Mouse (Mus musculus) CH12.LX (cell line): ENCODE data around the gene Mtfr2. TPM values are rescaled to one million over a fixed set of nuclear protein-coding genes. Genes with fewer than 3 reads are reported as not detected.

ENCODE experiments used
- DNase-seq: peaks from one replicate; pipeline ENCODE4 v3.0.0-alpha.2; 2013; ENCODE audit errors: extremely low read depth
- H3K27ac ChIP-seq: 2 replicates; pipeline ENCODE4 v1.5.1; 2012; ENCODE audit warnings: low read depth, mild to moderate bottlenecking, control low read depth, moderate library complexity; ENCODE audit not compliant: insufficient read depth
- H3K27me3 ChIP-seq: replicated peaks from 2 replicates; pipeline ENCODE3; 2012; ENCODE audit warnings: inconsistent platforms
- H3K36me3 ChIP-seq, 2 experiments: replicated peaks in 1 of 2; 2 replicates each; pipeline versions ENCODE3 to v1.6.1; 2012; ENCODE audit warnings: inconsistent platforms in 1 of 2, low read length in 1 of 2, mild to moderate bottlenecking in 1 of 2, mixed read lengths in 1 of 2, moderate library complexity in 1 of 2; ENCODE audit not compliant: control insufficient read depth in 1 of 2, insufficient read depth in 1 of 2
- H3K4me1 ChIP-seq, 2 experiments: 2 replicates each; pipeline ENCODE4 v1.6.1; 2012; ENCODE audit warnings: inconsistent platforms in 1 of 2, moderate library complexity in 1 of 2; ENCODE audit not compliant: insufficient read depth in 2 of 2, control insufficient read depth in 1 of 2
- H3K4me2 ChIP-seq: 2 replicates; pipeline ENCODE4 v1.6.1; 2012; ENCODE audit warnings: low read depth, mild to moderate bottlenecking, control low read depth; ENCODE audit not compliant: poor library complexity, insufficient read depth, severe bottlenecking
- H3K4me3 ChIP-seq, 3 experiments: fragments of 150-350 bp in 1 of 3; sonication (generic) in 1 of 3; replicated peaks in 1 of 3; 2 replicates each; pipeline versions ENCODE3 to v1.5.1; 2011 to 2012; ENCODE audit warnings: low read depth in 2 of 3, low read length in 2 of 3, mild to moderate bottlenecking in 2 of 3, moderate library complexity in 2 of 3, control low read depth in 1 of 3, improper control_type of control experiment in 1 of 3, inconsistent platforms in 1 of 3, mixed read lengths in 1 of 3; ENCODE audit not compliant: poor library complexity in 1 of 3
- H3K79me2 ChIP-seq: replicated peaks from 2 replicates; pipeline ENCODE4 v1.6.1; 2012; ENCODE audit warnings: mild to moderate bottlenecking, moderate library complexity; ENCODE audit not compliant: control insufficient read depth, poor library complexity, insufficient read depth, severe bottlenecking; ENCODE audit errors: extremely low read depth
- H3K9ac ChIP-seq: 2 replicates; pipeline ENCODE4 v1.6.1; 2012; ENCODE audit warnings: low read depth, mild to moderate bottlenecking, control low read depth, moderate library complexity; ENCODE audit not compliant: insufficient read depth
- H3K9me3 ChIP-seq: replicated peaks from 2 replicates; pipeline ENCODE3; 2012; ENCODE audit warnings: low read length, inconsistent platforms, mixed read lengths
- BHLHE40 ChIP-seq: IDR thresholded peaks from 2 replicates; pipeline ENCODE4 v1.6.1; 2011; ENCODE audit warnings: mild to moderate bottlenecking, low read depth, low read length, improper control_type of control experiment
- CTCF ChIP-seq, 2 experiments: IDR thresholded peaks in 1 of 2; conservative IDR thresholded peaks in 1 of 2; 2 replicates each; pipeline ENCODE4 v1.5.1; 2011 to 2012; ENCODE audit warnings: low read depth in 2 of 2, low read length in 2 of 2, improper control_type of control experiment in 1 of 2, inconsistent platforms in 1 of 2, mild to moderate bottlenecking in 1 of 2, moderate library complexity in 1 of 2
- ELF1 ChIP-seq: IDR thresholded peaks from 2 replicates; pipeline ENCODE4 v1.6.1; 2014; ENCODE audit warnings: low read depth, mild to moderate bottlenecking, inconsistent platforms, low read length, improper control_type of control experiment
- GABPA ChIP-seq: IDR thresholded peaks from 2 replicates; pipeline ENCODE4 v1.6.1; 2012; ENCODE audit warnings: low read depth, low read length, improper control_type of control experiment, inconsistent platforms; ENCODE audit not compliant: insufficient replicate concordance
- HCFC1 ChIP-seq: IDR thresholded peaks from 2 replicates; pipeline ENCODE4 v1.6.1; 2012; ENCODE audit warnings: low read depth, mild to moderate bottlenecking, inconsistent platforms, low read length, improper control_type of control experiment
- IRF4 ChIP-seq: IDR thresholded peaks from 2 replicates; pipeline ENCODE4 v1.6.1; 2014; ENCODE audit warnings: low read depth, mild to moderate bottlenecking, inconsistent platforms, low read length, improper control_type of control experiment
- JUND ChIP-seq: conservative IDR thresholded peaks from 2 replicates; pipeline ENCODE4 v1.6.1; 2011; ENCODE audit warnings: low read depth, low read length, improper control_type of control experiment
- MAX ChIP-seq: IDR thresholded peaks from 2 replicates; pipeline ENCODE4 v1.6.1; 2011; ENCODE audit warnings: low read length, improper control_type of control experiment
- MAZ ChIP-seq: IDR thresholded peaks from 2 replicates; pipeline ENCODE4 v1.6.1; 2012; ENCODE audit warnings: low read depth, mild to moderate bottlenecking, inconsistent platforms, low read length, improper control_type of control experiment, moderate library complexity
- MXI1 ChIP-seq: IDR thresholded peaks from 2 replicates; pipeline ENCODE4 v1.6.1; 2011; ENCODE audit warnings: mild to moderate bottlenecking, low read depth, low read length, improper control_type of control experiment
- NELFE ChIP-seq: IDR thresholded peaks from 2 replicates; pipeline ENCODE4 v1.6.1; 2011; ENCODE audit warnings: low read depth, low read length, improper control_type of control experiment
- NRF1 ChIP-seq: IDR thresholded peaks from 2 replicates; pipeline ENCODE4 v1.6.1; 2014; ENCODE audit warnings: low read depth, mild to moderate bottlenecking, inconsistent platforms, low read length, improper control_type of control experiment, moderate library complexity
- POLR2AphosphoS2 ChIP-seq: IDR thresholded peaks from 2 replicates; pipeline ENCODE4 v1.6.1; 2011; ENCODE audit warnings: low read depth, low read length, improper control_type of control experiment
- RCOR1 ChIP-seq: conservative IDR thresholded peaks from 2 replicates; pipeline ENCODE4 v1.6.1; 2012; ENCODE audit warnings: low read depth, mild to moderate bottlenecking, inconsistent platforms, low read length, improper control_type of control experiment
- TBP ChIP-seq: conservative IDR thresholded peaks from 2 replicates; pipeline ENCODE4 v1.6.1; 2011; ENCODE audit warnings: low read depth, low read length, improper control_type of control experiment
- USF1 ChIP-seq: IDR thresholded peaks from 2 replicates; pipeline ENCODE4 v1.6.1; 2014; ENCODE audit warnings: low read depth, mild to moderate bottlenecking, inconsistent platforms, low read length, improper control_type of control experiment
- ZMIZ1 ChIP-seq: IDR thresholded peaks from 2 replicates; pipeline ENCODE4 v1.6.1; 2012; ENCODE audit warnings: low read depth, mild to moderate bottlenecking, inconsistent platforms, low read length, improper control_type of control experiment
- dilution Hi-C: fragments of 300-500 bp; cut with MboI; formaldehyde crosslinking; loops from 2 replicates; pipeline ENCODE4 v1.14.3; 2020; ENCODE audit warnings: low sequenced_read_pairs; ENCODE audit not compliant: extremely low pct_unique_long_range_greater_than_20kb, extremely low pct_ligation_motif_present
- in situ Hi-C: fragments of 300-500 bp; cut with MboI; formaldehyde crosslinking; loops from 3 replicates; pipeline ENCODE4 v1.14.3; 2019; ENCODE audit warnings: low sequenced_read_pairs, low pct_ligation_motif_present, low pct_unique_long_range_greater_than_20kb, mixed read lengths
- polyA plus RNA-seq: library from polyadenylated mRNA; unstranded; fragments of >175 nt; gene quantifications from 2 replicates; pipeline ENCODE4 v1.2.1, GENCODE M21; 2012; ENCODE audit warnings: low read depth; ENCODE audit not compliant: insufficient read length
- total RNA-seq, 2 experiments: library from RNA; depleted of rRNA; stranded (reverse); fragments of 300-350 nt in 1 of 2; fragments of >200 nt in 1 of 2; gene quantifications; 2 replicates each; pipeline ENCODE4 v1.2.3; 2012 to 2014

Mtfr2 gene
- total and polyA plus RNA-seq, 3 experiments: 3.8 to 16.9 (median 4.0) TPM

DNA sequence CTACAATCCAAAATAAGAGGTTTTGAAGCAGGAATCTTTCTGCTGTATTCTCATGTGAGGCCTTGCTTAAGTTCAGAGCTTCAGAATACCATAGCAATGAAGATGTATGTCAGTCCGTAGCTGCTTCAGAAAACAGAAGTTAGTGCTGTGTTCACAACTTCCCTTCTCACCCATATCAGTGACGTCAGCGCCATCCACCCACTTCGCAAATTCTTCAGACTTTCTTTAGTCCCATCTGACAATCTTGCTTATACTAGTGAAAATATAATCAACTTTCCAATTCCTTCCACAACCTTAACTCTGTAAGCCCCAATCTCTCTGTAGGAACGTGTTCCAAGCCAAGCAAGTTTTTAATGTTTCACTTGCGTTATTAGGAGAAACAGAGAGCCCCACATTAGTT lies 50.7 kb downstream of the Mtfr2 start:
- H3K9ac ChIP-seq: peak overlapping the region; percentile 42; the same call in 1 of the 2 replicates
- no peak overlapping the region for H3K4me3 ChIP-seq
- H3K4me1 ChIP-seq: peaks cover 0 to 12% of the 10 kb centered on the region in 2 experiments; a peak in 2 of 4 replicates
- dilution Hi-C loops (no loop called here), in situ Hi-C loops (no loop called here)
- no peak overlapping the region for H3K27ac ChIP-seq
- H3K79me2 ChIP-seq: no peaks in the 10 kb centered on the region
- peak overlapping the region; percentile 79 for H3K4me2 ChIP-seq
- no peaks in the 10 kb centered on the region for H3K9me3 ChIP-seq
- H3K36me3 ChIP-seq: no peaks in the 10 kb centered on the region
- no peaks in the 10 kb centered on the region for H3K27me3 ChIP-seq
- no peak for TF ChIP-seq NRF1
- no peak for TF ChIP-seq NELFE
- no peak for TF ChIP-seq RCOR1
- TF ChIP-seq MAZ: no peak
- TF ChIP-seq HCFC1: no peak
- TF ChIP-seq CTCF (conservative IDR thresholded peaks at IDR 0.05 in 1 of 2, IDR thresholded peaks at IDR 0.05 in 1 of 2; ENCODE audit: low read depth in 2 of 2, low read length in 2 of 2): no peak
- no peak for TF ChIP-seq BHLHE40
- TF ChIP-seq ELF1: 0 out of 2 replicates have a peak, but pooled peaks have one; percentile 15
- no peak for TF ChIP-seq MXI1
- TF ChIP-seq JUND: peak; percentile 4; the same call in 1 of the 2 replicates
- DNase-seq: no peak

DNA sequence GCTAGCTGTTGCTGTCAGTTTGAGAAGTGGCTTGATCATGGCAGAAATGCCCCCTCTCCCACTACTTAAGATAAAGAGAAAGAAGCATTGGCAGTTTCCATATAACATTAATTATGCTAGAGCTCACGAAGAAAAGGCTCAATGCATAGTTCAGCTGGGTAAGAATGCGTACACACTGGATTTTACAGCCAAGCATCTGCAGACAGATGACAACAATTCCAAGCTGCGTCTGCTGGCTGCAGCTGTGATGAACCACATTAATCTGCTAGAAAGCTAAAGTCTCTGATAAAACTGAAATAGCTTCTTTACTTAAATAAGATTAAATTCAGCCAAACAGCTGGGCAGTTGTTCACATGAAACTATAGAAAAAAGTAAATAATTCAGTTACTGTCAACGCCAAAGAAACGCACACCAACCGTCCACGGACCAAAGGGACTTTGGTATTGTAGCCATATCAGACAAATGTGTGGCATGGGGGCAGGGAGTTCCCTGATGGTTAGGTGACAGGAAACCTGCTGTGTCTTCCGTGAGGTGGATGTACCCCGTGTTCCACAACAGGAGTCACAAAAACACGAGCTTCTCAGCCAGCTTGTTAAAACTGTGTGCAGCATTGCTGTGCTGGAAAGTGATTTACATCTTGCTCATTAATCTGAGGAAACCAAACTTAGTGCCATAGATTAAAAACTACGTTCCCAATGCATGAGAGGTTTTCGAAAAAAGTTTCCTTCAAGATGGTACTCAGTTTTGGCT lies 51.2 kb downstream of the Mtfr2 start:
- in situ Hi-C loops (no loop called here), dilution Hi-C loops (no loop called here)
- H3K9me3 ChIP-seq: no peaks in the 10 kb centered on the region
- H3K27ac ChIP-seq: no peak overlapping the region
- no peak for TF ChIP-seq GABPA
- 0 out of 2 replicates have a peak, but pooled peaks have one; percentile 5 for TF ChIP-seq ELF1
- peak overlapping the region; percentile 79; the same call in 1 of the 2 replicates for H3K4me2 ChIP-seq
- peaks cover 0 to 12% of the 10 kb centered on the region in 2 experiments; a peak in 2 of 4 replicates for H3K4me1 ChIP-seq
- DNase-seq: no peak
- no peaks in the 10 kb centered on the region for H3K36me3 ChIP-seq
- no peak overlapping the region for H3K4me3 ChIP-seq
- no peaks in the 10 kb centered on the region for H3K27me3 ChIP-seq
- H3K9ac ChIP-seq: peak overlapping the region; percentile 42; the same call in 1 of the 2 replicates
- H3K79me2 ChIP-seq: no peaks in the 10 kb centered on the region

DNA sequence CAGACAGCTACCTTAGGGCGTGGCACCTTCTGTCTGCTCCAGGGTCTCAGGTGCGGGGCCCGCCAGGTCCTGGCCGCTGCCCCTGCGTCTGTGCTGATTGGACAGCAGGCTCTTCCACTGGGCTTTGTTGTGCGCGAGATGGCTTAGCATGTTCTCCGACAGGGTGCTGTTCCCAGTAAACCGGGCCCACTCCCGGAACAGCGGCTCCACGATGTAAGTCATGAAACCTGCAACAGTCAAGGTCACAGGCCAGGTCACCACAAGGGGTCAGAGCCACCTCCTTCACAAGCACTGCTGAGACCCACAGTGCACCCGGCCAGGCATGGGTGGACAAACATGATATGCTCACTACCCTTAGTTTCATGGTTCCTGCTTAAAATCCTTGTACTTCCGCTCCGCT lies 52.8 kb downstream of the Mtfr2 start:
- H3K79me2 ChIP-seq: no peaks in the 10 kb centered on the region
- in situ Hi-C loops: no loop called here
- H3K9me3 ChIP-seq: no peaks in the 10 kb centered on the region
- peaks cover 0 to 11% of the 10 kb centered on the region in 2 experiments; a peak in 2 of 4 replicates for H3K4me1 ChIP-seq
- no peak overlapping the region for H3K4me3 ChIP-seq
- H3K9ac ChIP-seq: no peak overlapping the region
- H3K4me2 ChIP-seq: no peak overlapping the region
- no peak for TF ChIP-seq NRF1
- no peak for TF ChIP-seq ZMIZ1
- TF ChIP-seq MAZ: no peak
- TF ChIP-seq MAX: no peak
- no peak for TF ChIP-seq TBP
- TF ChIP-seq POLR2AphosphoS2: no peak
- TF ChIP-seq ELF1: no peak
- no peak for TF ChIP-seq USF1
- TF ChIP-seq RCOR1: no peak
- TF ChIP-seq IRF4: no peak
- H3K36me3 ChIP-seq: no peaks in the 10 kb centered on the region
- no peak overlapping the region for H3K27ac ChIP-seq
- dilution Hi-C loops: no loop called here
- no peak for DNase-seq
- H3K27me3 ChIP-seq: no peaks in the 10 kb centered on the region
